ENCODE assay signal across 23 mouse cellular contexts in the genomic region with DNA sequence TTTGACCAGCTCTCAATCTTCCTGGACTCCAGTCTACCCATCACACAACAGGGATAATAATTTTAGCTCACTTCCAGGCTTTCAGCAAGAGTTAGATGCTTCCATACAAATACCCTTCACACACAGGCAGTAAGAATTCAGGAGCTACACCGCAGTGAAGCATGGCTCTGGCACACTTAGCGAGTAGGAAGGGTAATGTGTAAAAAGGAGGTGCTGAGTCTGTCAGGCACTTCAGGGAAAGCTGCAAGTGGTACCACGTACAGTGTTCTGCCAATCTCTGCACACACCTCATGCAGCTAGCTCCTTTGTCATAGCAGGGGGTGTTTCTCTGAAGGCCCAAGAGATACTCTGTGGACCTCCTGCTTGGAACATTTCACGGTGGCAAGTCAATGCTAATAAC. TPM values are rescaled to one million over a fixed set of nuclear protein-coding genes. Genes with fewer than 3 reads are reported as not detected.
DNase-seq lines count a peak whose midpoint lies in the region; TF ChIP-seq lines count a peak whose summit lies in the region.
"Had no signal": no experiment of that assay in that cellular context is flagged by ENCODE, and none has a peak within 500 bp of the region (broad histone marks: within the 10 kb centered on the region; RNA-seq: fewer than 3 reads in every experiment).

No protein-coding gene starts in this region.

- intact Hi-C loops in heart, postnatal 36 days (cut with DNase I): no loop called here

- no peaks in the 10 kb centered on the region for H3K4me1 ChIP-seq in heart, embryonic 10.5 days
- H3K4me1 ChIP-seq: embryonic facial prominence, embryonic 15.5 days had no signal

- H3K4me3 ChIP-seq in heart, embryonic 10.5 days: no peak overlapping the region
- H3K4me3 ChIP-seq in layer of hippocampus, adult 2 months: no peak overlapping the region
- H3K4me3 ChIP-seq: embryonic facial prominence, embryonic 13.5 days; embryonic facial prominence, embryonic 15.5 days; erythroblast, embryonic 14.5 days; forebrain, embryonic 10.5 days; forebrain, embryonic 12.5 days had no signal

- no peaks in the 10 kb centered on the region for H3K9me3 ChIP-seq in heart, embryonic 10.5 days
- H3K9me3 ChIP-seq: embryonic facial prominence, embryonic 13.5 days; embryonic facial prominence, embryonic 15.5 days; forebrain, embryonic 10.5 days; forebrain, embryonic 12.5 days; G1E had no signal

- no peaks in the 10 kb centered on the region; the same call in 1 of the 2 replicates for H3K27me3 ChIP-seq in heart, embryonic 10.5 days (ENCODE audit: insufficient read depth, poor library complexity, severe bottlenecking)
- H3K27me3 ChIP-seq: embryonic facial prominence, embryonic 13.5 days; embryonic facial prominence, embryonic 15.5 days; forebrain, embryonic 12.5 days; Patski had no signal

- H3K36me3 ChIP-seq in heart, embryonic 10.5 days: no peaks in the 10 kb centered on the region
- H3K36me3 ChIP-seq: embryonic facial prominence, embryonic 13.5 days; embryonic facial prominence, embryonic 15.5 days; forebrain, embryonic 10.5 days; forebrain, embryonic 12.5 days; G1E had no signal

- DNase-seq in heart, embryonic 10.5 days (ENCODE audit: low spot score): peak; percentile 10
- DNase-seq in heart, postnatal 36 days: no peak
- DNase-seq in right cerebral cortex, adult 18-20 months: peak; percentile 38
- no peak for DNase-seq in right cerebral cortex, postnatal 14 days
- DNase-seq in brain, adult 2 months (ENCODE audit: low read depth, low spot score): peak; percentile 59
- no peak for DNase-seq in layer of hippocampus, adult 2 months (ENCODE audit: low spot score in 2 of 2)
- DNase-seq: adrenal gland, adult 8-10 months; adrenal gland, postnatal 14 days; adrenal gland, postnatal 36 days; cerebellum, adult 11 months; cerebellum, adult 18-20 months; cerebellum, adult 8-10 months; cerebellum, adult 9-11 months; cerebellum, postnatal 14 days; cerebellum, postnatal 36 days; embryo, embryonic 11 days had no signal

- TF ChIP-seq CTCF in layer of hippocampus, adult 2 months (conservative IDR thresholded peaks at IDR 0.05): no peak

- H3K27ac ChIP-seq in heart, embryonic 10.5 days: no peak overlapping the region
- H3K27ac ChIP-seq in layer of hippocampus, adult 2 months: no peak overlapping the region
- H3K27ac ChIP-seq: embryonic facial prominence, embryonic 13.5 days; embryonic facial prominence, embryonic 15.5 days; forebrain, embryonic 10.5 days; forebrain, embryonic 12.5 days had no signal

- 72% methylated on average over 4 of the region's 4 CpGs for WGBS in heart, embryonic 10.5 days

RNA-seq across cellular contexts. Expression of a gene that starts 12.7 kb away (rescaled TPM):
- polyA plus RNA-seq in heart, embryonic 10.5 days (2016; fragmentation: Nextera tagmentation; extraction: Ambion mirVana): 1.2 TPM in 2 replicates
- total RNA-seq in heart, postnatal 36 days (2021): under 1 TPM; 0.22 to 0.39 TPM
- 10 to 100 TPM; 21.1 to 22.2 TPM for total RNA-seq in layer of hippocampus, adult 2 months (2021)
- polyA plus RNA-seq: erythroblast, embryonic 14.5 days; G1E had no signal

Comparison
In these comparisons a context has a peak if more than half of its experiments do, and no peak if none do; other contexts are left out.
1. DNase-seq: peak in heart, embryonic 10.5 days (single experiment), right cerebral cortex, adult 18-20 months (single experiment) and brain, adult 2 months (single experiment); none in heart, postnatal 36 days (0 of 2), right cerebral cortex, postnatal 14 days (single experiment) and layer of hippocampus, adult 2 months (0 of 2).
2. RNA of a gene that starts 12.7 kb away (total RNA-seq): 21.1 to 22.2 TPM in layer of hippocampus, adult 2 months; 0.22 to 0.39 TPM in heart, postnatal 36 days; every median in the first group is over 10 times any median in the second.